Mouse (Mus musculus): ENCODE data around the gene 3100002H09Rik. TPM values are rescaled to one million over a fixed set of nuclear protein-coding genes. Genes with fewer than 3 reads are reported as not detected.
A peak's percentile ranks its signal among the peaks of the same experiment; 100 is the strongest.

The 3100002H09Rik gene
- polyA plus RNA-seq, 1 experiment from 2014 or later, result not detected

DNA sequence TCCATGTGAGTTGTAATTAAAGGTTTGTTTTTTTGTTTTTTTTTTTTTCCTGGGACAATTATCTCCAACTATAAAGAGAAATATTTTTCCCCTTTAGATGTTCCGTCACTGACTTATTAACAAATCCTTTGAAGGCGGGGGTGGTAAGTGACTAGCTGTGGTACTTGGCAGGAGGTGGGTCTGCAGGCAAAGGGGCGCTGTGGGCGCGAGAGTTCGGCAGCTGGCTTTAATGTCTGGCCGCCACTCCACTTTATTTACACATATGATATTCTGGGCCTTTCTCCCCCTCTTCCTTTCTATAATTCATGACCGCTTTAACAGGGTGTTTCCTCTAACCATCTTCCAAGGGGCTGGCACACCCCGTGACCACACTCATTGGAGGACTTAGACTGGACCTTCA lies 5.4 kb upstream of the 3100002H09Rik start:
- WGBS, result 30% methylated on average over 9 of the region's 9 CpGs
- Histone ChIP-seq H3K4me2 (no peak overlapping the region), H3K9ac (no peak overlapping the region), H3K4me1 (ENCODE audit: insufficient read depth) (no peaks in the 10 kb centered on the region), H3K4me3 (ENCODE audit: low read depth, low read length) (no peak overlapping the region), H3K9me3 (ENCODE audit: low read depth, low read length) (no peaks in the 10 kb centered on the region), H3K36me3 (ENCODE audit: insufficient read depth) (no peaks in the 10 kb centered on the region), H3K27ac (ENCODE audit: low read depth) (no peak overlapping the region), H3K27me3 (ENCODE audit: insufficient read depth, low read length) (no peaks in the 10 kb centered on the region)
- peak; percentile 21 for DNase-seq
- ATAC-seq (ENCODE audit: insufficient read depth), result no peak; the same call in 1 of the 2 replicates
- no peak for TF ChIP-seq CTCF (IDR thresholded peaks at IDR 0.05; ENCODE audit: low read depth)

DNA sequence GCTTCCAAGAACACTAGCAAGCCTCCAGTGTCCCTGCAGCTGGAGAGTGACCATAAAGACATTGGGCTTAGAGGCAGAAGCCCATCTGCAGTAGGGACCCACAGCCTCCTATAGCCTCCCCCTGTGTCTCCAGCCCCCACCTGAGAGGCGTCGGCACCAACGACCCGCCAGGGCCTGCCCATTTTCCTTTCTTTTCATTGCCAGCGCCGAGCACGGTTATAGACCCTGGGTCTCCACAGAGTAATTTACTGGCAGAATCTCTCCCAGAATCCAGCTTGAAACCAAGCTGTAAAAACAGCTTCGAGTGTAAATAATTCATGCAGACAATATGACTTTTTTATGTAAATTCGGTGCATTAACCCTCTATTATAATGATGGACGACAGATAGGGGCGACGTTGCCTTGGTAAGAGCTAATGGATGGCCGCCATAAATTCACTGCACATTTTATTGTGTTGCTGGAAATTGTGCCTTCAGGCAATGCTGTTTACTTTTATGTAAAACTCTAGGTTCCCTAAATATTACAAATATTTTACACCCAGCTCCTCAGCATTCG lies 4.9 kb upstream of the 3100002H09Rik start:
- no peaks in the 10 kb centered on the region for H3K9me3 ChIP-seq (ENCODE audit: low read depth, low read length)
- no peak overlapping the region for H3K9ac ChIP-seq
- no peaks in the 10 kb centered on the region for H3K27me3 ChIP-seq (ENCODE audit: insufficient read depth, low read length)
- H3K36me3 ChIP-seq (ENCODE audit: insufficient read depth), result no peaks in the 10 kb centered on the region
- no peaks in the 10 kb centered on the region for H3K4me1 ChIP-seq (ENCODE audit: insufficient read depth)
- H3K4me3 ChIP-seq (ENCODE audit: low read depth, low read length), result no peak overlapping the region
- DNase-seq, result no peak
- ATAC-seq (ENCODE audit: insufficient read depth), result no peak
- WGBS, result 43% methylated on average over 14 of the region's 14 CpGs
- no peak for TF ChIP-seq CTCF (IDR thresholded peaks at IDR 0.05; ENCODE audit: low read depth)
- no peak overlapping the region for H3K27ac ChIP-seq (ENCODE audit: low read depth)
- H3K4me2 ChIP-seq, result no peak overlapping the region

DNA sequence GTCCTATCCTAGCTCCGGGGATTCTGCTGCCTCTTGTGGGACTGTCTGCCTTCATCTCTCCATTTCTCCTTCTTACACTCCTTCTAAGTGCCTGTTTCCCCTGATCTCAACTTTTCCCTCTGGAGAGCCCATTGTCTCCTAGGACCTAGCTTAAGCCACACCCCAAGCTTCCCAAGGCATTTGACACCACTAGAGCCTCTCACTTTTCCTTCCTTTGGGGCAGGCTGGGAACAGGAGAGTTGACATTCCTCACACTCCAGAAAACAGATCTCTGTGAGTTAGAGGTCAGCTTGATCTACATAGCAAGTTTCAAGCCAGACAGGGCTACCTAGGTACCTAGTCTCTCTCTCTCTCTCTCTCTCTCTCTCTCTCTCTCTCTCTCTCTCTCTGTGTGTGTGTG lies 3.6 kb upstream of the 3100002H09Rik start:
- Histone ChIP-seq H3K9ac (no peak overlapping the region), H3K27me3 (ENCODE audit: insufficient read depth, low read length) (no peaks in the 10 kb centered on the region), H3K9me3 (ENCODE audit: low read depth, low read length) (no peaks in the 10 kb centered on the region), H3K4me3 (ENCODE audit: low read depth, low read length) (no peak overlapping the region), H3K27ac (ENCODE audit: low read depth) (no peak overlapping the region), H3K36me3 (ENCODE audit: insufficient read depth) (no peaks in the 10 kb centered on the region), H3K4me1 (ENCODE audit: insufficient read depth) (no peaks in the 10 kb centered on the region), H3K4me2 (no peak overlapping the region)
- DNase-seq, result peak; percentile 26
- no peak for TF ChIP-seq CTCF (IDR thresholded peaks at IDR 0.05; ENCODE audit: low read depth)
- 0% methylated on average over 1 of the region's 1 CpGs for WGBS
- ATAC-seq (ENCODE audit: insufficient read depth), result peak; percentile 54; the same call in 1 of the 2 replicates

DNA sequence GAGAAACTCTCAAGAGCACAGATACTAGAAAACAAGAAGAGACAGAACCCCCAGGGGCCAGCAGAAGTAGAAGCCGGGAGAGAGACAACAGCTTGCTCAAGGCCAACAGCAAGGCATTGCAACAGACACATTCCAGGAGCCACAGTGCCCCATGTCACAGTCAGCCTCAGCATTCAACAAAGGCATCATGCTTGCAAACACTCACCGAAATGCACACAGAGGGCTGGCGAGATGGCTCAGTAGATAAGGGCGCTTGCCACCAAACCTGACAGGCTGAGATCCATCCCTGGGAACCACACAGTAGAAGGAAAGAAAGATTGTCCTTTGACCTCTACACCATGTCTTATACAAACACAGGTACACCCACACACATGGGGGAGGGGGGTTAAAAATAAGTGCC lies 1.2 kb upstream of the 3100002H09Rik start:
- DNase-seq, result no peak

DNA sequence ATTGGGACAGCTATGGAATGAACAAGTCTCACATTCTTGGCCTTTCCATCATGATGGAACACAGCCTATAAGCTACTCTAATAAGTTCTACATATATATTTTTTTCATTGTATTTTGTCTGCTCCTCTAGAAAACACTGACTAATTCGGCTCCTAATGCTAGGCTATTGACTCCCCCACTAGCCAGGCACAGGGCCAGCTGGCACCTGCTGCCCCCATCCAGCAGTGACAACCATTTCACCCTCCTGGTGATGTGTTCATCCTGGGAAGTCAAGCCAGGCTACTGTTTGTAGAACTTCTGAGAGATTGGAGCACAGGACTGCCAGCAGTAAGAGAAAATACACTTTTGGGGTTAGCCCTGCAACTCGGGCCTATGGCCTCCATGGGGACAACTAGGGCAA lies 537 bp downstream of the 3100002H09Rik start:
- DNase-seq, result no peak
- no peak for TF ChIP-seq CTCF (IDR thresholded peaks at IDR 0.05; ENCODE audit: low read depth)
- Histone ChIP-seq H3K27me3 (ENCODE audit: insufficient read depth, low read length) (peaks cover under 1% of the 10 kb centered on the region; the same call in 1 of the 2 replicates), H3K36me3 (ENCODE audit: insufficient read depth) (no peaks in the 10 kb centered on the region), H3K4me1 (ENCODE audit: insufficient read depth) (no peaks in the 10 kb centered on the region), H3K9ac (no peak overlapping the region), H3K4me3 (ENCODE audit: low read depth, low read length) (no peak overlapping the region), H3K9me3 (ENCODE audit: low read depth, low read length) (no peaks in the 10 kb centered on the region), H3K27ac (ENCODE audit: low read depth) (no peak overlapping the region), H3K4me2 (no peak overlapping the region)
- ATAC-seq (ENCODE audit: insufficient read depth), result no peak
- WGBS, result 60% methylated on average over 2 of the region's 2 CpGs

More for the DNA sequence above, 1.2 kb upstream of the 3100002H09Rik start:
- no peaks in the 10 kb centered on the region for H3K4me1 ChIP-seq (ENCODE audit: insufficient read depth)
- no peak for ATAC-seq (ENCODE audit: insufficient read depth)
- no peaks in the 10 kb centered on the region for H3K27me3 ChIP-seq (ENCODE audit: insufficient read depth, low read length)
- no peaks in the 10 kb centered on the region for H3K36me3 ChIP-seq (ENCODE audit: insufficient read depth)
- H3K27ac ChIP-seq (ENCODE audit: low read depth), result no peak overlapping the region
- H3K4me3 ChIP-seq (ENCODE audit: low read depth, low read length), result no peak overlapping the region
- TF ChIP-seq CTCF (IDR thresholded peaks at IDR 0.05; ENCODE audit: low read depth), result no peak
- 50% methylated on average over 4 of the region's 4 CpGs for WGBS
- no peaks in the 10 kb centered on the region for H3K9me3 ChIP-seq (ENCODE audit: low read depth, low read length)
- H3K4me2 ChIP-seq, result no peak overlapping the region
- no peak overlapping the region for H3K9ac ChIP-seq

DNA sequence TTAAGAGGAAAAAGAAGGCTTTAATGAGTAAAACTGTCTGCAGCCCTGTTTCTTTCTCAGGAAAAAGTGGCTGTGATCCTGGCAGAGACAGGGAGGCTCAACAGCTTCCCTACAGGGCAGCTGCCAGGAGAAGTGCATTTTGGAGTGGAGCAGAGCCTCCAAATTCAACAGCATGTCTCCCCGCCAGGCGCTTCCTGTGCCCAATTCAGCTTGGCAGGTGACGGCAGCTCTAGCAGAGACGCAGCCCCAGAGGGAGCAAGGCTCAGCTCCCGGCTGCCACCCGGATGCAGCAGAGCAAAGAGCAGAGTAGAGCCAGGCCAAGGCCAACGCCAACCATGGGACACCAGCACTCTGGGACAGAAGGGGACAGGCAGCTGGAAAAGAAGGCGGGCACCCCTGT lies 3.4 kb downstream of the 3100002H09Rik start:
- Histone ChIP-seq H3K27me3 (ENCODE audit: insufficient read depth, low read length) (peaks cover 7% of the 10 kb centered on the region), H3K27ac (ENCODE audit: low read depth) (no peak overlapping the region), H3K36me3 (ENCODE audit: insufficient read depth) (no peaks in the 10 kb centered on the region), H3K4me1 (ENCODE audit: insufficient read depth) (no peaks in the 10 kb centered on the region), H3K4me3 (ENCODE audit: low read depth, low read length) (no peak overlapping the region), H3K9me3 (ENCODE audit: low read depth, low read length) (no peaks in the 10 kb centered on the region), H3K9ac (no peak overlapping the region), H3K4me2 (no peak overlapping the region)
- DNase-seq (no peak), ATAC-seq (ENCODE audit: insufficient read depth) (no peak)
- WGBS, result 44% methylated on average over 8 of the region's 8 CpGs
- no peak for TF ChIP-seq CTCF (IDR thresholded peaks at IDR 0.05; ENCODE audit: low read depth)

DNA sequence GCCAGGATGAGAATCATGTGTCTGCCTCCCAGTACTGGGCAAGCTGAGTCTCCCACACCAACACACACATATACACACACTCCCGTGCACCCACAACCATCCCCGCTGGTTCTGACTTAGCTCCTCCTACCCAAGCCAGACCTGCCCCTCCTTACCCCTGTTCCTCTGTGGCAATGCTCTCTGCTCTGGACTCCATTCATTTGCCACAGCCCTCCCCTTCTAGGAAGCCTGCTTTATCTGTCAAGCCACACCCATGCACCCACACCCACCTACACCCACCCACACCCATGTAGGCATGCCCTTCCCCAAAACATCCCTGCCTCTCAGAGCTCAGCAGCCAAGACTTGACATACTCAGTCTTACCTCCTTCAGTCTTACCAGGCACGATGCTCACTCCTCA lies 4.4 kb downstream of the 3100002H09Rik start:
- no peak for DNase-seq
- H3K4me2 ChIP-seq, result no peak overlapping the region
- H3K27ac ChIP-seq (ENCODE audit: low read depth), result no peak overlapping the region
- no peak for TF ChIP-seq CTCF (IDR thresholded peaks at IDR 0.05; ENCODE audit: low read depth)
- H3K9me3 ChIP-seq (ENCODE audit: low read depth, low read length), result no peaks in the 10 kb centered on the region
- H3K36me3 ChIP-seq (ENCODE audit: insufficient read depth), result no peaks in the 10 kb centered on the region
- H3K4me3 ChIP-seq (ENCODE audit: low read depth, low read length), result no peak overlapping the region
- H3K4me1 ChIP-seq (ENCODE audit: insufficient read depth), result no peaks in the 10 kb centered on the region
- peak; percentile 63 for ATAC-seq (ENCODE audit: insufficient read depth)
- H3K9ac ChIP-seq, result no peak overlapping the region
- peaks cover 7% of the 10 kb centered on the region for H3K27me3 ChIP-seq (ENCODE audit: insufficient read depth, low read length)
- 71% methylated on average over 3 of the region's 3 CpGs for WGBS

Data from lung, embryonic 14.5 days (tissue).